Mouse (Mus musculus) testis, adult 2 months (tissue): ENCODE results near the gene Olfr827.

Source experiments
- CTCF ChIP-seq: fragments of 200-500 bp; IDR thresholded peaks from 2 replicates; pipeline ENCODE4 v1.5.1; 2012; ENCODE audit warnings: low read depth, mild to moderate bottlenecking, inconsistent platforms, low read length, moderate library complexity; ENCODE audit not compliant: control insufficient read depth, insufficient read depth, insufficient replicate concordance
- POLR2A ChIP-seq: fragments of 200-500 bp; IDR thresholded peaks from 2 replicates; pipeline ENCODE4 v1.6.1; 2012; ENCODE audit warnings: low read depth, mild to moderate bottlenecking, inconsistent platforms, low read length, moderate library complexity; ENCODE audit not compliant: control insufficient read depth

- no peak for TF ChIP-seq CTCF
- no peak for TF ChIP-seq POLR2A
These were observed 15.4 kb upstream of the Olfr827 start for GRCm38 (mm10) chr10:130229584-130229983.
